Comparison of ENCODE assay signal across 23 mouse cellular contexts in genomic region chr11:51515346-51515745, GRCm38 (mm10).
DNase-seq lines count a peak whose midpoint lies in the region; ATAC-seq and TF ChIP-seq lines count a peak whose summit lies in the region.
"Had no signal": no experiment of that assay in that cellular context is flagged by ENCODE, and none has a peak within 500 bp of the region (broad histone marks: within the 10 kb centered on the region; RNA-seq: fewer than 3 reads in every experiment).

No protein-coding gene starts in this region.

- TF ChIP-seq CTCF in hindbrain, postnatal 0 days (IDR thresholded peaks at IDR 0.05; ENCODE audit: low read depth), result no peak
- TF ChIP-seq CTCF in midbrain, postnatal 0 days (IDR thresholded peaks at IDR 0.05), result no peak

- H3K9ac ChIP-seq in hindbrain, postnatal 0 days (replicated peaks; ENCODE audit: low read length), result no peak overlapping the region
- no peak overlapping the region for H3K9ac ChIP-seq in hindbrain, embryonic 14.5 days
- no peak overlapping the region for H3K9ac ChIP-seq in midbrain, postnatal 0 days (replicated peaks; ENCODE audit: low read length, poor library complexity, severe bottlenecking)
- H3K9ac ChIP-seq: embryonic facial prominence, embryonic 12.5 days; forebrain, embryonic 13.5 days; forebrain, embryonic 15.5 days; forebrain, postnatal 0 days had no signal

- peak; percentile 88 for ATAC-seq in hindbrain, postnatal 0 days
- no peak for ATAC-seq in hindbrain, embryonic 14.5 days (ENCODE audit: low FRiP score)
- no peak for ATAC-seq in midbrain, postnatal 0 days (ENCODE audit: low FRiP score)
- ATAC-seq: activated CD4-positive, CD25-positive, alpha-beta regulatory T cell, adult 4 months; CD4-positive, CD25-positive, alpha-beta regulatory T cell, adult 4 months; forebrain, embryonic 13.5 days; forebrain, embryonic 15.5 days; forebrain, postnatal 0 days; Patski had no signal

- no peaks in the 10 kb centered on the region for H3K36me3 ChIP-seq in hindbrain, postnatal 0 days (ENCODE audit: insufficient read depth, low read length)
- no peaks in the 10 kb centered on the region for H3K36me3 ChIP-seq in hindbrain, embryonic 14.5 days (replicated peaks; ENCODE audit: control insufficient read depth, insufficient read depth)
- H3K36me3 ChIP-seq in midbrain, postnatal 0 days (ENCODE audit: insufficient read depth, low read length), result no peaks in the 10 kb centered on the region
- no peaks in the 10 kb centered on the region for H3K36me3 ChIP-seq in midbrain, embryonic 10.5 days
- H3K36me3 ChIP-seq: embryonic facial prominence, embryonic 12.5 days; forebrain, embryonic 15.5 days; G1E had no signal

- WGBS in hindbrain, postnatal 0 days, result 65% methylated on average over 11 of the region's 11 CpGs
- 73% methylated on average over 11 of the region's 11 CpGs for WGBS in hindbrain, embryonic 14.5 days
- WGBS in midbrain, postnatal 0 days, result 64% methylated on average over 11 of the region's 11 CpGs
- WGBS in midbrain, embryonic 10.5 days, result 84% methylated on average over 11 of the region's 11 CpGs

- H3K4me1 ChIP-seq in hindbrain, postnatal 0 days (ENCODE audit: insufficient read depth, low read length), result no peaks in the 10 kb centered on the region
- no peaks in the 10 kb centered on the region for H3K4me1 ChIP-seq in hindbrain, embryonic 14.5 days (replicated peaks; ENCODE audit: control insufficient read depth, insufficient read depth, low read length)
- H3K4me1 ChIP-seq in midbrain, postnatal 0 days (ENCODE audit: insufficient read depth, low read length), result no peaks in the 10 kb centered on the region
- H3K4me1 ChIP-seq in midbrain, embryonic 10.5 days, result peaks cover 5% of the 10 kb centered on the region; the same call in 1 of the 2 replicates
- H3K4me1 ChIP-seq: forebrain, embryonic 13.5 days; forebrain, embryonic 15.5 days had no signal

- no peaks in the 10 kb centered on the region for H3K9me3 ChIP-seq in hindbrain, postnatal 0 days (ENCODE audit: low read length)
- H3K9me3 ChIP-seq in hindbrain, embryonic 14.5 days (ENCODE audit: control insufficient read depth, low read length), result no peaks in the 10 kb centered on the region
- H3K9me3 ChIP-seq in midbrain, postnatal 0 days (ENCODE audit: low read length), result no peaks in the 10 kb centered on the region
- peaks cover 6% of the 10 kb centered on the region; the same call in 1 of the 2 replicates for H3K9me3 ChIP-seq in midbrain, embryonic 10.5 days (replicated peaks)
- H3K9me3 ChIP-seq: embryonic facial prominence, embryonic 12.5 days; forebrain, embryonic 13.5 days; forebrain, embryonic 15.5 days had no signal

- no peak overlapping the region for H3K27ac ChIP-seq in hindbrain, postnatal 0 days
- H3K27ac ChIP-seq in hindbrain, embryonic 14.5 days, result no peak overlapping the region
- H3K27ac ChIP-seq in midbrain, postnatal 0 days (ENCODE audit: low read depth, low read length), result no peak overlapping the region
- H3K27ac ChIP-seq in midbrain, embryonic 10.5 days (replicated peaks), result no peak overlapping the region
- H3K27ac ChIP-seq: embryonic facial prominence, embryonic 12.5 days; forebrain, embryonic 13.5 days; forebrain, embryonic 15.5 days had no signal

- H3K4me3 ChIP-seq in hindbrain, postnatal 0 days (ENCODE audit: low read length), result no peak overlapping the region
- no peak overlapping the region for H3K4me3 ChIP-seq in hindbrain, embryonic 14.5 days (replicated peaks; ENCODE audit: low read length)
- H3K4me3 ChIP-seq in midbrain, postnatal 0 days (ENCODE audit: low read depth, low read length), result no peak overlapping the region
- no peak overlapping the region for H3K4me3 ChIP-seq in midbrain, embryonic 10.5 days
- H3K4me3 ChIP-seq: embryonic facial prominence, embryonic 12.5 days; forebrain, embryonic 13.5 days; forebrain, embryonic 15.5 days had no signal

- peak; percentile 55 for DNase-seq in hindbrain, postnatal 0 days (ENCODE audit: low spot score)
- no peak for DNase-seq in hindbrain, embryonic 14.5 days (ENCODE audit: low spot score)
- DNase-seq in midbrain, postnatal 0 days (ENCODE audit: low spot score), result peak; percentile 42
- no peak for DNase-seq in midbrain, embryonic 10.5 days (ENCODE audit: low spot score)
- DNase-seq in thymus, postnatal 10 days (ENCODE audit: low spot score in 2 of 2), result no peak
- DNase-seq: adrenal gland, adult 8-10 months; adrenal gland, postnatal 14 days; B cell, adult 2 months; cerebellum, adult 11 months; cerebellum, adult 18-20 months; cerebellum, adult 8-10 months; cerebellum, adult 9-11 months; cerebellum, postnatal 14 days; cerebellum, postnatal 36 days; embryo, embryonic 11 days; forebrain, postnatal 0 days had no signal

- no peak overlapping the region for H3K4me2 ChIP-seq in hindbrain, postnatal 0 days (ENCODE audit: low read depth, low read length)
- no peak overlapping the region for H3K4me2 ChIP-seq in hindbrain, embryonic 14.5 days (replicated peaks)
- H3K4me2 ChIP-seq in midbrain, postnatal 0 days (ENCODE audit: low read depth, low read length, poor library complexity, severe bottlenecking), result no peak overlapping the region
- H3K4me2 ChIP-seq: embryonic facial prominence, embryonic 12.5 days; forebrain, embryonic 13.5 days; forebrain, embryonic 15.5 days had no signal

- no peaks in the 10 kb centered on the region for H3K27me3 ChIP-seq in hindbrain, postnatal 0 days (ENCODE audit: insufficient read depth, low read length)
- no peaks in the 10 kb centered on the region for H3K27me3 ChIP-seq in hindbrain, embryonic 14.5 days (ENCODE audit: control insufficient read depth, insufficient read depth, low read length)
- no peaks in the 10 kb centered on the region for H3K27me3 ChIP-seq in midbrain, postnatal 0 days (ENCODE audit: insufficient read depth, low read length)
- H3K27me3 ChIP-seq in midbrain, embryonic 10.5 days (ENCODE audit: low read depth, poor library complexity, severe bottlenecking), result no peaks in the 10 kb centered on the region
- H3K27me3 ChIP-seq: embryonic facial prominence, embryonic 12.5 days; forebrain, embryonic 13.5 days; forebrain, embryonic 15.5 days; Patski had no signal

Comparison
In these comparisons a context has a peak if more than half of its experiments do, and no peak if none do; other contexts are left out.
1. DNase-seq: peak in hindbrain, postnatal 0 days (single experiment) and midbrain, postnatal 0 days (single experiment); none in hindbrain, embryonic 14.5 days (single experiment), midbrain, embryonic 10.5 days (single experiment) and thymus, postnatal 10 days (0 of 2).